Mouse (Mus musculus): ENCODE measurements at regions not wholly inside any gene's neighbourhood (a gene's known extent, or its start where the extent isn't known, plus 50 kb on each side); places are given as distances from the start of the nearest gene placed in this dataset.

- in situ Hi-C loops (cut with MboI; ENCODE audit: unreplicated experiment in 2 of 2), result loop anchor here (25.0 kb wide), 2 partner anchors 631 to 719 kb away; partner anchors contain the start of gene Rrm2 (in 2 of the 2)
These were observed 334.0 kb upstream of the Id2 start for GRCm38 (mm10) chr12:25430911-25431310.

- in situ Hi-C loops (cut with MboI; ENCODE audit: unreplicated experiment in 2 of 2), result loop anchor here (25.0 kb wide), 2 partner anchors 634 to 716 kb away; partner anchors contain the start of gene Rrm2 (in 2 of the 2)
These were observed 331.1 kb upstream of the Id2 start for GRCm38 (mm10) chr12:25427911-25428642.

GRCm38 (mm10) chr12:25417336-25417735 is 320.4 kb upstream of the Id2 start:
- in situ Hi-C loops (cut with MboI; ENCODE audit: unreplicated experiment in 2 of 2), result loop anchor here (5.0 to 10.0 kb wide), 2 partner anchors 325 to 657 kb away; no protein-coding TSS in a partner anchor

GRCm38 (mm10) chr12:25416571-25416970 is 319.6 kb upstream of the Id2 start:
- in situ Hi-C loops (cut with MboI; ENCODE audit: unreplicated experiment in 2 of 2), result loop anchor here (5.0 to 10.0 kb wide), 2 partner anchors 324 to 658 kb away; no protein-coding TSS in a partner anchor

- in situ Hi-C loops (cut with MboI; ENCODE audit: unreplicated experiment in 2 of 2), result loop anchor here (5.0 to 10.0 kb wide), 2 partner anchors 323 to 659 kb away; no protein-coding TSS in a partner anchor
These were observed 318.7 kb upstream of the Id2 start for GRCm38 (mm10) chr12:25415641-25416040.

GRCm38 (mm10) chr12:25415232-25415631 is 318.3 kb upstream of the Id2 start:
- in situ Hi-C loops (cut with MboI; ENCODE audit: unreplicated experiment in 2 of 2), result loop anchor here (5.0 to 10.0 kb wide), 2 partner anchors 323 to 660 kb away; no protein-coding TSS in a partner anchor

- in situ Hi-C loops (cut with MboI; ENCODE audit: unreplicated experiment in 2 of 2), result no loop called here
These were observed 310.4 kb upstream of the Id2 start for GRCm38 (mm10) chr12:25407301-25407700.

- in situ Hi-C loops (cut with MboI; ENCODE audit: unreplicated experiment in 2 of 2), result no loop called here
These were observed 303.4 kb upstream of the Id2 start for GRCm38 (mm10) chr12:25400326-25400725.

- in situ Hi-C loops (cut with MboI; ENCODE audit: unreplicated experiment in 2 of 2), result no loop called here
These were observed 301.8 kb upstream of the Id2 start for GRCm38 (mm10) chr12:25398726-25399125.

- in situ Hi-C loops (cut with MboI; ENCODE audit: unreplicated experiment in 2 of 2), result no loop called here
These were observed 297.4 kb upstream of the Id2 start for GRCm38 (mm10) chr12:25394326-25394725.

GRCm38 (mm10) chr12:25393501-25393900 is 296.6 kb upstream of the Id2 start:
- in situ Hi-C loops (cut with MboI; ENCODE audit: unreplicated experiment in 2 of 2), result no loop called here

- in situ Hi-C loops (cut with MboI; ENCODE audit: unreplicated experiment in 2 of 2), result no loop called here
These were observed 292.3 kb upstream of the Id2 start for GRCm38 (mm10) chr12:25389202-25389601.

GRCm38 (mm10) chr12:25387791-25388280 is 290.9 kb upstream of the Id2 start:
- in situ Hi-C loops (cut with MboI; ENCODE audit: unreplicated experiment in 2 of 2), result no loop called here

GRCm38 (mm10) chr12:25382961-25383360 is 286.0 kb upstream of the Id2 start:
- in situ Hi-C loops (cut with MboI; ENCODE audit: unreplicated experiment in 2 of 2), result no loop called here

- in situ Hi-C loops (cut with MboI; ENCODE audit: unreplicated experiment in 2 of 2), result no loop called here
These were observed 285.5 kb upstream of the Id2 start for GRCm38 (mm10) chr12:25382475-25382874.

- in situ Hi-C loops (cut with MboI; ENCODE audit: unreplicated experiment in 2 of 2), result no loop called here
These were observed 284.7 kb upstream of the Id2 start for GRCm38 (mm10) chr12:25381619-25382018.

- in situ Hi-C loops (cut with MboI; ENCODE audit: unreplicated experiment in 2 of 2), result no loop called here
These were observed 283.1 kb upstream of the Id2 start for GRCm38 (mm10) chr12:25379996-25380395.

- in situ Hi-C loops (cut with MboI; ENCODE audit: unreplicated experiment in 2 of 2), result no loop called here
These were observed 282.1 kb upstream of the Id2 start for GRCm38 (mm10) chr12:25379016-25379415.

GRCm38 (mm10) chr12:25378036-25378645 is 281.2 kb upstream of the Id2 start:
- in situ Hi-C loops (cut with MboI; ENCODE audit: unreplicated experiment in 2 of 2), result no loop called here

GRCm38 (mm10) chr12:25376451-25376850 is 279.5 kb upstream of the Id2 start:
- in situ Hi-C loops (cut with MboI; ENCODE audit: unreplicated experiment in 2 of 2), result no loop called here

- in situ Hi-C loops (cut with MboI; ENCODE audit: unreplicated experiment in 2 of 2), result no loop called here
These were observed 270.6 kb upstream of the Id2 start for GRCm38 (mm10) chr12:25367541-25367940.
